In genomic region chr19:34827444-34827843, GRCm38 (mm10) we compare ENCODE assay signal across 24 mouse cellular contexts. TPM values are rescaled to one million over a fixed set of nuclear protein-coding genes. Genes with fewer than 3 reads are reported as not detected.
DNase-seq lines count a peak whose midpoint lies in the region.
"Had no signal": no experiment of that assay in that cellular context is flagged by ENCODE, and none has a peak within 500 bp of the region (broad histone marks: within the 10 kb centered on the region; RNA-seq: fewer than 3 reads in every experiment).

No protein-coding gene starts in this region.

- WGBS in heart, embryonic 10.5 days: 80% methylated on average over 6 of the region's 6 CpGs

- H3K4me1 ChIP-seq in heart, embryonic 10.5 days: no peaks in the 10 kb centered on the region
- H3K4me1 ChIP-seq: embryonic facial prominence, embryonic 12.5 days; embryonic facial prominence, embryonic 15.5 days; forebrain, embryonic 12.5 days; forebrain, embryonic 15.5 days; hindbrain, embryonic 13.5 days; intestine, embryonic 15.5 days had no signal

- DNase-seq in 3134 (ENCODE audit: extremely low read depth, insufficient read length, low spot score) (peak; percentile 46), 3T3-L1 (ENCODE audit: low read depth, low spot score) (peak; percentile 58), NIH3T3 (ENCODE audit: low read depth) (peak; percentile 55)
- peak; percentile 6 for DNase-seq in fibroblast of lung, adult 2 months (ENCODE audit: low read depth)
- no peak for DNase-seq in heart, embryonic 10.5 days (ENCODE audit: low spot score)
- DNase-seq in thymus, postnatal 4 days: no peak
- DNase-seq in B cell, adult 2 months: no peak
- DNase-seq: adrenal gland, adult 8-10 months; adrenal gland, postnatal 25 days; cerebellum, adult 18-20 months; cerebellum, adult 9-10 months; cerebellum, postnatal 25 days; gastrocnemius, postnatal 25 days; heart, adult 18-20 months; heart, postnatal 14 days; heart, postnatal 4 days; kidney, adult 11 months had no signal

- no peak overlapping the region for H3K4me3 ChIP-seq in heart, embryonic 10.5 days
- H3K4me3 ChIP-seq: embryonic facial prominence, embryonic 12.5 days; embryonic facial prominence, embryonic 15.5 days; forebrain, embryonic 12.5 days; forebrain, embryonic 15.5 days; heart, embryonic 13.5 days; hindbrain, embryonic 13.5 days; intestine, embryonic 15.5 days had no signal

- H3K9me3 ChIP-seq in heart, embryonic 10.5 days: no peaks in the 10 kb centered on the region
- H3K9me3 ChIP-seq: embryonic facial prominence, embryonic 12.5 days; embryonic facial prominence, embryonic 15.5 days; forebrain, embryonic 12.5 days; forebrain, embryonic 15.5 days; heart, embryonic 13.5 days; hindbrain, embryonic 13.5 days; intestine, embryonic 15.5 days had no signal

- peaks cover 13% of the 10 kb centered on the region for H3K36me3 ChIP-seq in heart, embryonic 10.5 days
- H3K36me3 ChIP-seq: embryonic facial prominence, embryonic 12.5 days; embryonic facial prominence, embryonic 15.5 days; forebrain, embryonic 15.5 days; hindbrain, embryonic 13.5 days; intestine, embryonic 15.5 days had no signal

- H3K27ac ChIP-seq in heart, embryonic 10.5 days: no peak overlapping the region
- H3K27ac ChIP-seq: embryonic facial prominence, embryonic 12.5 days; embryonic facial prominence, embryonic 15.5 days; forebrain, embryonic 12.5 days; forebrain, embryonic 15.5 days; heart, embryonic 13.5 days; hindbrain, embryonic 13.5 days; intestine, embryonic 15.5 days had no signal

- no peaks in the 10 kb centered on the region for H3K27me3 ChIP-seq in heart, embryonic 10.5 days (ENCODE audit: insufficient read depth, poor library complexity, severe bottlenecking)
- H3K27me3 ChIP-seq: embryonic facial prominence, embryonic 12.5 days; embryonic facial prominence, embryonic 15.5 days; forebrain, embryonic 12.5 days; forebrain, embryonic 15.5 days; heart, embryonic 13.5 days; hindbrain, embryonic 13.5 days; intestine, embryonic 15.5 days had no signal

RNA-seq across cellular contexts. Expression of gene Pank1, which starts 51.8 kb away (rescaled TPM):
- polyA plus RNA-seq in heart, embryonic 10.5 days (2016; fragmentation: Nextera tagmentation; extraction: Ambion mirVana): 7.7 and 8.8 TPM in 2 replicates

Comparison
In these comparisons a context has a peak if more than half of its experiments do, and no peak if none do; other contexts are left out.
1. DNase-seq: peak in 3134 (single experiment), 3T3-L1 (single experiment), NIH3T3 (single experiment) and fibroblast of lung, adult 2 months (single experiment); none in heart, embryonic 10.5 days (single experiment), thymus, postnatal 4 days (single experiment) and B cell, adult 2 months (0 of 2).